Mouse (Mus musculus): ENCODE measurements around the gene Nkx2-2. TPM values are rescaled to one million over a fixed set of nuclear protein-coding genes. Genes with fewer than 3 reads are reported as not detected.

Gene Nkx2-2
- not detected for polyA plus RNA-seq (2017; shearing (Covaris generic))

GRCm38 (mm10) chr2:147193271-147194255, at the start of gene Nkx2-2:
Gene Nkx2-2 (minus strand): TSS chr2:147194243.

Other genes starting within 250 kb of the Nkx2-2 start
- gene Xrn2, start 181.2 kb downstream of the Nkx2-2 start, polyA plus RNA-seq (2017; shearing (Covaris generic)), result 195 TPM
- gene Nkx2-4, start 108.8 kb downstream of the Nkx2-2 start, polyA plus RNA-seq (2017; shearing (Covaris generic)), result not detected
- not detected for gene Pax1, start 167.7 kb upstream of the Nkx2-2 start, polyA plus RNA-seq (2017; shearing (Covaris generic))